Mouse (Mus musculus): ENCODE data around the gene Fkbp3. TPM values are rescaled to one million over a fixed set of nuclear protein-coding genes. Genes with fewer than 3 reads are reported as not detected.
"Not testable (repeated sequence)": the region's sequence is repeated elsewhere in the genome, so short reads cannot be mapped to it uniquely, and the experiment has no call there.

The Fkbp3 gene
- 100 to 1,000 TPM; 188 to 207 TPM for total RNA-seq (2021)
- long read RNA-seq, experiment 1, transcript Fkbp3-201 (7 exons, 1,022 nt), result major isoform, 238 of 246 reads
- long read RNA-seq, experiment 1, partial matches to known transcripts, result 3 of 246 reads
- long read RNA-seq, experiment 1, other reads (novel, unspliced or antisense), result 3 of 246 reads
- long read RNA-seq, experiment 2, transcript Fkbp3-201 (7 exons, 1,022 nt), result major isoform, 164 of 175 reads
- long read RNA-seq, experiment 2, partial matches to known transcripts, result 5 of 175 reads
- long read RNA-seq, experiment 2, other reads (novel, unspliced or antisense), result 5 of 175 reads

- peak; percentile 98 for DNase-seq (ENCODE audit: low spot score)
Observed at GRCm38 (mm10) chr12:65073611-65074178, at the start of gene Fkbp3. Gene Fkbp3, minus strand, starts transcription at chr12:65074007.

- DNase-seq (ENCODE audit: low spot score), result no peak
Observed at GRCm38 (mm10) chr12:65119451-65119850, 45.6 kb upstream of the Fkbp3 start.

- no peak for DNase-seq (ENCODE audit: low spot score)
Observed at GRCm38 (mm10) chr12:65118968-65119367, 45.2 kb upstream of the Fkbp3 start.

GRCm38 (mm10) chr12:65114978-65115377, 41.2 kb upstream of the Fkbp3 start:
- DNase-seq (ENCODE audit: low spot score), result not testable (repeated sequence)

- no peak for DNase-seq (ENCODE audit: low spot score)
Observed at GRCm38 (mm10) chr12:65113925-65114324, 40.1 kb upstream of the Fkbp3 start.

- no peak for DNase-seq (ENCODE audit: low spot score)
Observed at GRCm38 (mm10) chr12:65112811-65113210, 39.0 kb upstream of the Fkbp3 start.

- no peak for DNase-seq (ENCODE audit: low spot score)
Observed at GRCm38 (mm10) chr12:65111503-65111902, 37.7 kb upstream of the Fkbp3 start.

- no peak for DNase-seq (ENCODE audit: low spot score)
Observed at GRCm38 (mm10) chr12:65108746-65109145, 34.9 kb upstream of the Fkbp3 start.

- no peak for DNase-seq (ENCODE audit: low spot score)
Observed at GRCm38 (mm10) chr12:65076906-65077305, 3.1 kb upstream of the Fkbp3 start.

GRCm38 (mm10) chr12:65075733-65076310, 2.0 kb upstream of the Fkbp3 start:
- DNase-seq (ENCODE audit: low spot score), result no peak

GRCm38 (mm10) chr12:65075085-65075732, 1.4 kb upstream of the Fkbp3 start, which contains the start of gene Fancm:
Gene Fancm, plus strand, starts transcription at chr12:65075603.
- peak; percentile 90 for DNase-seq (ENCODE audit: low spot score)

GRCm38 (mm10) chr12:65074651-65075050, 844 bp upstream of the Fkbp3 start:
- no peak for DNase-seq (ENCODE audit: low spot score)

- no peak for DNase-seq (ENCODE audit: low spot score)
Observed at GRCm38 (mm10) chr12:65072911-65073610, 746 bp downstream of the Fkbp3 start.

- DNase-seq (ENCODE audit: low spot score), result peak; percentile 34
Observed at GRCm38 (mm10) chr12:65068409-65068808, 5.4 kb downstream of the Fkbp3 start.

GRCm38 (mm10) chr12:65066234-65066633, 7.6 kb downstream of the Fkbp3 start:
- no peak for DNase-seq (ENCODE audit: low spot score)

GRCm38 (mm10) chr12:65065241-65065640, 8.6 kb downstream of the Fkbp3 start:
- no peak for DNase-seq (ENCODE audit: low spot score)

GRCm38 (mm10) chr12:65061082-65061481, 12.7 kb downstream of the Fkbp3 start:
- DNase-seq (ENCODE audit: low spot score), result no peak

- no peak for DNase-seq (ENCODE audit: low spot score)
Observed at GRCm38 (mm10) chr12:65058203-65058602, 15.6 kb downstream of the Fkbp3 start.

- no peak for DNase-seq (ENCODE audit: low spot score)
Observed at GRCm38 (mm10) chr12:65048799-65049198, 25.0 kb downstream of the Fkbp3 start.

GRCm38 (mm10) chr12:65037546-65037937, 36.3 kb downstream of the Fkbp3 start:
- DNase-seq (ENCODE audit: low spot score), result no peak

GRCm38 (mm10) chr12:65036892-65037545, 36.8 kb downstream of the Fkbp3 start:
- no peak for DNase-seq (ENCODE audit: low spot score)
